Mouse (Mus musculus) liver, embryonic 15.5 days (tissue): ENCODE measurements around the gene Tacc3. TPM values are rescaled to one million over a fixed set of nuclear protein-coding genes. Genes with fewer than 3 reads are reported as not detected.

Experiments
- ATAC-seq: fragments of 200-750 bp; cut with Nextera tagmentation; 2 replicates; pipeline ENCODE4 v1.8.0; 2017; ENCODE audit warnings: moderate number of reproducible peaks, mild to moderate bottlenecking, moderate library complexity; ENCODE audit not compliant: insufficient read depth
- H3K27ac ChIP-seq: fragments of 300-500 bp; sonication (generic); replicated peaks from 2 replicates; pipeline ENCODE4 v1.5.1; 2015; ENCODE audit warnings: mild to moderate bottlenecking, inconsistent platforms
- H3K27me3 ChIP-seq: fragments of 300-500 bp; sonication (generic); 2 replicates; pipeline ENCODE4 v1.6.1; 2015; ENCODE audit warnings: mild to moderate bottlenecking, inconsistent platforms
- H3K36me3 ChIP-seq: fragments of 300-500 bp; sonication (generic); replicated peaks from 2 replicates; pipeline ENCODE4 v1.6.1; 2015; ENCODE audit warnings: moderate library complexity, mild to moderate bottlenecking, inconsistent platforms
- H3K4me1 ChIP-seq: fragments of 300-500 bp; sonication (generic); replicated peaks from 2 replicates; pipeline ENCODE4 v1.6.1; 2015; ENCODE audit warnings: inconsistent platforms
- H3K4me2 ChIP-seq: fragments of 300-500 bp; sonication (generic); 2 replicates; pipeline ENCODE4 v1.6.1; 2015; ENCODE audit warnings: moderate library complexity, mild to moderate bottlenecking, inconsistent platforms
- H3K4me3 ChIP-seq: fragments of 300-500 bp; sonication (generic); replicated peaks from 2 replicates; pipeline ENCODE4 v1.5.1; 2015; ENCODE audit warnings: mild to moderate bottlenecking, inconsistent platforms
- H3K9ac ChIP-seq: fragments of 300-500 bp; sonication (generic); 2 replicates; pipeline ENCODE4 v1.6.1; 2015; ENCODE audit warnings: moderate library complexity, mild to moderate bottlenecking, inconsistent platforms
- H3K9me3 ChIP-seq: fragments of 300-500 bp; sonication (generic); replicated peaks from 2 replicates; pipeline ENCODE4 v1.6.1; 2016; ENCODE audit warnings: inconsistent platforms
- WGBS: fragments of 180-500 bp; shearing (Covaris S2); methylation state at CpG from one replicate; pipeline ENCODE4 v1.1.7; 2015; ENCODE audit warnings: mixed read lengths; ENCODE audit not compliant: insufficient replicate concordance; 5-methylcytosine and 5-hydroxymethylcytosine counted together
- polyA plus RNA-seq: library from polyadenylated mRNA; unstranded; fragments of >200 nt; fragmentation: Nextera tagmentation; extraction: Ambion mirVana; gene quantifications from 2 replicates; pipeline ENCODE4 v1.2.1, GENCODE M21; 2015

Tacc3 gene
- polyA plus RNA-seq, 1 experiment from 2014 or later = 140 TPM

- H3K27ac ChIP-seq = no peak overlapping the region
- ATAC-seq = no peak
- H3K36me3 ChIP-seq = no peaks in the 10 kb centered on the region
- no peaks in the 10 kb centered on the region for H3K27me3 ChIP-seq
- WGBS = 55% methylated on average over 2 of the region's 2 CpGs
- no peaks in the 10 kb centered on the region for H3K9me3 ChIP-seq
- no peak overlapping the region for H3K4me2 ChIP-seq
- H3K9ac ChIP-seq = no peak overlapping the region
- peaks cover 12% of the 10 kb centered on the region; the same call in 1 of the 2 replicates for H3K4me1 ChIP-seq
- no peak overlapping the region for H3K4me3 ChIP-seq
Measured at GRCm38 (mm10) chr5:33709037-33709436, 51.1 kb downstream of the Tacc3 start.

- ATAC-seq = no peak
- H3K9ac ChIP-seq = no peak overlapping the region
Measured at GRCm38 (mm10) chr5:33712550-33712949, 54.6 kb downstream of the Tacc3 start.

GRCm38 (mm10) chr5:33715182-33715581 lies 57.3 kb downstream of the Tacc3 start:
- no peak overlapping the region for H3K9ac ChIP-seq
- H3K4me1 ChIP-seq = peaks cover 2% of the 10 kb centered on the region; the same call in 1 of the 2 replicates
- peaks cover 12% of the 10 kb centered on the region for H3K27me3 ChIP-seq
- WGBS = 51% methylated on average over 2 of the region's 2 CpGs
- no peak for ATAC-seq
- H3K36me3 ChIP-seq = no peaks in the 10 kb centered on the region
- H3K4me2 ChIP-seq = no peak overlapping the region
- H3K9me3 ChIP-seq = no peaks in the 10 kb centered on the region
- H3K4me3 ChIP-seq = no peak overlapping the region
- H3K27ac ChIP-seq = no peak overlapping the region

More at GRCm38 (mm10) chr5:33712550-33712949, 54.6 kb downstream of the Tacc3 start:
- H3K9me3 ChIP-seq = no peaks in the 10 kb centered on the region
- H3K4me2 ChIP-seq = no peak overlapping the region
- H3K4me1 ChIP-seq = no peaks in the 10 kb centered on the region
- no peak overlapping the region for H3K4me3 ChIP-seq
- 47% methylated on average over 2 of the region's 2 CpGs for WGBS
- no peaks in the 10 kb centered on the region for H3K27me3 ChIP-seq
- H3K27ac ChIP-seq = no peak overlapping the region
- H3K36me3 ChIP-seq = no peaks in the 10 kb centered on the region

- Histone ChIP-seq H3K4me2 (no peak overlapping the region), H3K27me3 (peaks cover 25% of the 10 kb centered on the region), H3K36me3 (no peaks in the 10 kb centered on the region), H3K27ac (no peak overlapping the region), H3K9me3 (no peaks in the 10 kb centered on the region), H3K4me1 (peaks cover 15% of the 10 kb centered on the region), H3K4me3 (no peak overlapping the region), H3K9ac (no peak overlapping the region)
- 73% methylated on average over 6 of the region's 6 CpGs for WGBS
- ATAC-seq = no peak
Measured at GRCm38 (mm10) chr5:33716467-33716866, 58.5 kb downstream of the Tacc3 start.

GRCm38 (mm10) chr5:33718460-33718859 lies 60.5 kb downstream of the Tacc3 start:
- Histone ChIP-seq H3K36me3 (no peaks in the 10 kb centered on the region), H3K27me3 (peaks cover 45% of the 10 kb centered on the region)
- WGBS = 58% methylated on average over 5 of the region's 5 CpGs

GRCm38 (mm10) chr5:33720852-33721490 lies 63.0 kb downstream of the Tacc3 start:
- H3K4me2 ChIP-seq = peak overlapping the region; percentile 71
- no peaks in the 10 kb centered on the region for H3K36me3 ChIP-seq
- peaks cover 70% of the 10 kb centered on the region for H3K27me3 ChIP-seq
- no peak overlapping the region for H3K9ac ChIP-seq
- H3K4me3 ChIP-seq = peak overlapping the region; percentile 58
- peaks cover 47% of the 10 kb centered on the region for H3K4me1 ChIP-seq
- H3K27ac ChIP-seq = no peak overlapping the region
- ATAC-seq = peak; percentile 7
- H3K9me3 ChIP-seq = no peaks in the 10 kb centered on the region
- WGBS = 10% methylated on average over 8 of the region's 8 CpGs

More at GRCm38 (mm10) chr5:33718460-33718859, 60.5 kb downstream of the Tacc3 start:
- H3K9me3 ChIP-seq = no peaks in the 10 kb centered on the region
- H3K4me3 ChIP-seq = no peak overlapping the region
- peaks cover 33% of the 10 kb centered on the region for H3K4me1 ChIP-seq
- H3K9ac ChIP-seq = no peak overlapping the region
- H3K4me2 ChIP-seq = no peak overlapping the region
- H3K27ac ChIP-seq = no peak overlapping the region
- no peak for ATAC-seq

- no peaks in the 10 kb centered on the region for H3K36me3 ChIP-seq
- WGBS = under 1% methylated on average over 71 of the region's 73 CpGs
- H3K4me3 ChIP-seq = peak within 1 kb of the TSS; percentile 58
- H3K9me3 ChIP-seq = no peaks in the 10 kb centered on the region
- H3K27ac ChIP-seq = 0 out of 2 replicates have a peak within 1 kb of the TSS, but pooled peaks have one; percentile 19
- H3K4me1 ChIP-seq = peaks cover 52% of the 10 kb centered on the region
- peak; percentile 70 for ATAC-seq
- H3K27me3 ChIP-seq = peaks cover 77% of the 10 kb centered on the region
- H3K9ac ChIP-seq = peak within 1 kb of the TSS; percentile 47
- peak within 1 kb of the TSS; percentile 71 for H3K4me2 ChIP-seq
Measured at GRCm38 (mm10) chr5:33721541-33722265, 63.8 kb downstream of the Tacc3 start, which contains the start of gene Fgfr3. TSS of gene Fgfr3 (plus strand) at chr5:33721674.

GRCm38 (mm10) chr5:33722266-33723018 lies 64.5 kb downstream of the Tacc3 start:
- ATAC-seq = no peak
- H3K27me3 ChIP-seq = peaks cover 80% of the 10 kb centered on the region
- peaks cover 52% of the 10 kb centered on the region for H3K4me1 ChIP-seq
- H3K9ac ChIP-seq = peak overlapping the region; percentile 47
- no peaks in the 10 kb centered on the region for H3K36me3 ChIP-seq
- H3K4me3 ChIP-seq = peak overlapping the region; percentile 58
- H3K4me2 ChIP-seq = peak overlapping the region; percentile 71
- 1% methylated on average over 53 of the region's 53 CpGs for WGBS
- no peak overlapping the region for H3K27ac ChIP-seq
- no peaks in the 10 kb centered on the region for H3K9me3 ChIP-seq

- Histone ChIP-seq H3K27ac (no peak overlapping the region), H3K9me3 (no peaks in the 10 kb centered on the region), H3K4me2 (peak overlapping the region; percentile 71), H3K9ac (no peak overlapping the region), H3K4me3 (peak overlapping the region; percentile 58), H3K36me3 (no peaks in the 10 kb centered on the region), H3K4me1 (peaks cover 52% of the 10 kb centered on the region), H3K27me3 (peaks cover 82% of the 10 kb centered on the region)
- ATAC-seq = no peak
- under 1% methylated on average over 61 of the region's 61 CpGs for WGBS
Measured at GRCm38 (mm10) chr5:33723019-33723640, 65.2 kb downstream of the Tacc3 start.

- Histone ChIP-seq H3K9me3 (no peaks in the 10 kb centered on the region), H3K27ac (no peak overlapping the region; the same call in 1 of the 2 replicates), H3K4me2 (peak overlapping the region; percentile 71), H3K27me3 (peaks cover 83% of the 10 kb centered on the region), H3K4me3 (peak overlapping the region; percentile 58), H3K36me3 (no peaks in the 10 kb centered on the region), H3K9ac (no peak overlapping the region), H3K4me1 (peaks cover 52% of the 10 kb centered on the region)
- 16% methylated on average over 36 of the region's 36 CpGs for WGBS
- no peak; the same call in 1 of the 2 replicates for ATAC-seq
Measured at GRCm38 (mm10) chr5:33723641-33724465, 65.9 kb downstream of the Tacc3 start.
